ENCODE assay signal across 8 mouse cellular contexts in the genomic region with DNA sequence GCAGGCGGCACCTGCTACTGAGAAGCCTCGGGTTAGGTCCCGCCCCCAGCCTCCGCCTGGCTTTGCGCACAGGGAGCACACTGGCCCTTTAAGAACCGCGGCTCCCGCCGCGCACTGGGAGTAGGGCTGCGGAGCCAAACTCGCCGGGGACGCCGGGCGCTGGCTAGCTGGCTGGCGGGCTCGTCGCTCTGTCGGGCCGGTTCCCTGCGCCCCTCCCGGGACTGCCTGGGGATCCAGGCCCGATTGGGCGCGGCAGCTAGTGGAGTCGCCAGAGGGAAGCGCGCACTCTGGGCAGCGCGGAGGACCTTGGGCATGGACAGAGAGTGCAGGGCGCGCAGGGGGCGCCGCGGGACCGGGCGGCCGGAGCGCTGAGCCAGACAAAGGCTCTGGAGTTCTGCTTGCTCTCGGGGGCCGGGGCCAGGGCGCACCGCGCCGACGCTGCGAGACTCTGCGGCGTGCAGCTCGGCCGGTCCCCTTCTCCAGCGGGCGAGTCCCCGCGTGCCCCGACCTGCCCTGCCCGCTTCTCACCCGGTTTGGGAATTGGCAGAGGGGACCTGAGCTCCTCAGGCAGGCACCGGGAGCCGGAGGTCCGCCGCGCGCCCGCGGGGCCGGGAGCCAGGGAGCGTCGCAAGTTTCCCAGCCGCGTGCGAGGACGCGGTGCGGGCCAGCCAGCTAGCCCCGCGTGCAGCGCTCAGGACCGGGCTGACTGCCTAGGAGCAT. TPM values are rescaled to one million over a fixed set of nuclear protein-coding genes. Genes with fewer than 3 reads are reported as not detected.
DNase-seq lines count a peak whose midpoint lies in the region; ATAC-seq lines count a peak whose summit lies in the region.

A gene (plus strand): TSS at position 118 of the 720 bp plus-strand sequence.

- peak within 1 kb of the TSS; percentile 87 for H3K4me2 ChIP-seq in hindbrain, embryonic 11.5 days (replicated peaks; ENCODE audit: low read depth, low read length)

- no peaks in the 10 kb centered on the region for H3K9me3 ChIP-seq in hindbrain, embryonic 11.5 days (ENCODE audit: control insufficient read depth, low read length)

- H3K4me3 ChIP-seq in hindbrain, embryonic 11.5 days (ENCODE audit: low read depth, low read length), result peak within 1 kb of the TSS; percentile 84

- WGBS in hindbrain, embryonic 11.5 days, result under 1% methylated on average over 72 of the region's 80 CpGs

- H3K27me3 ChIP-seq in hindbrain, embryonic 11.5 days (ENCODE audit: control insufficient read depth, insufficient read depth, low read length), result peaks cover 2% of the 10 kb centered on the region; the same call in 1 of the 2 replicates

- peak; percentile 84 for ATAC-seq in hindbrain, embryonic 11.5 days (ENCODE audit: low FRiP score)

- no peaks in the 10 kb centered on the region for H3K36me3 ChIP-seq in hindbrain, embryonic 11.5 days (ENCODE audit: control insufficient read depth, insufficient read depth, low read length)

- H3K9ac ChIP-seq in hindbrain, embryonic 11.5 days (ENCODE audit: low read depth, low read length), result peak within 1 kb of the TSS; percentile 98

- H3K27ac ChIP-seq in hindbrain, embryonic 11.5 days (ENCODE audit: low read depth, low read length), result peak within 1 kb of the TSS; percentile 87

- H3K4me1 ChIP-seq in hindbrain, embryonic 11.5 days (replicated peaks; ENCODE audit: control insufficient read depth, insufficient read depth, low read length), result no peaks in the 10 kb centered on the region; the same call in 1 of the 2 replicates

- DNase-seq in ZHBTc4 (ENCODE audit: low read depth, low spot score) (peak; percentile 93), adipocyte (ENCODE audit: low spot score) (no peak)
- DNase-seq in cerebellum, adult 9-11 months, result peak; percentile 30
- peak; percentile 71 for DNase-seq in frontal cortex, postnatal 36 days (ENCODE audit: low spot score in 2 of 2)
- peak; percentile 87 for DNase-seq in hindbrain, embryonic 11.5 days (ENCODE audit: low spot score)
- peak; percentile 68 to 71 for DNase-seq in layer of hippocampus, postnatal 36 days
- DNase-seq in lung, postnatal 14 days, result peak; percentile 80
- DNase-seq in right cerebral cortex, adult 2 months (ENCODE audit: low spot score in 2 of 2), result peak; percentile 60 to 68

RNA-seq across cellular contexts. Expression of the gene that starts here (rescaled TPM):
- polyA plus RNA-seq in hindbrain, embryonic 11.5 days (2014; fragmentation: Nextera tagmentation; extraction: Ambion mirVana), result 13.0 and 15.7 TPM in 2 replicates
- 10 to 100 TPM; 16.3 to 17.9 TPM for total RNA-seq in layer of hippocampus, postnatal 36 days (2021)
